Mouse (Mus musculus): ENCODE measurements at regions not wholly inside any gene's neighbourhood (a gene's known extent, or its start where the extent isn't known, plus 50 kb on each side); places are given as distances from the start of the nearest gene placed in this dataset.
A peak's percentile ranks its signal among the peaks of the same experiment; 100 is the strongest.
"Not testable (repeated sequence)": the region's sequence is repeated elsewhere in the genome, so short reads cannot be mapped to it uniquely, and the experiment has no call there.

DNA sequence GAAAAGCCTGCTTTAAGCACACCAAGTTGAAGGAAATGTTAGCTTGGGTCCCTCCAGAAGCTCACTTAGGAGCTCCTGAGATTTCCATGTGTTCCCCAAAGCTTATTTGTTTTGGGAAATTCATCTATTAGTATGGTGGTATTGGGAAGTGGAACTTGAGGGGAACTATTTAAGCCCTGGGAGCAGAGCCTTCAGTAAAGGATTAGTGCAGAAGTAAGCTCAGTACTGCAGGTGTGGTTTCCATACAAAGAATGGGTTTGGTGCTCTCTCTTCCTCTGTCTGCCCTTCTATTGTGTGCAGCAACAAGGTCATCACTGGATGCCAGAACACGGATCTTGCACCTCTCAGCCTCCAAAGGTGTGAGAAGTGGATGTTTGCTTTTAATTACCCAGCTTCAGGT is 57.2 kb downstream of the Foxa2 start:
- DNase-seq: no peak

- peak in 1 of 2 experiments; percentile 1 for DNase-seq
Observed at GRCm38 (mm10) chr2:147988586-147988985, 58.2 kb downstream of the Foxa2 start.

GRCm38 (mm10) chr2:147985261-147985575 is 61.6 kb downstream of the Foxa2 start:
- DNase-seq: no peak

DNA sequence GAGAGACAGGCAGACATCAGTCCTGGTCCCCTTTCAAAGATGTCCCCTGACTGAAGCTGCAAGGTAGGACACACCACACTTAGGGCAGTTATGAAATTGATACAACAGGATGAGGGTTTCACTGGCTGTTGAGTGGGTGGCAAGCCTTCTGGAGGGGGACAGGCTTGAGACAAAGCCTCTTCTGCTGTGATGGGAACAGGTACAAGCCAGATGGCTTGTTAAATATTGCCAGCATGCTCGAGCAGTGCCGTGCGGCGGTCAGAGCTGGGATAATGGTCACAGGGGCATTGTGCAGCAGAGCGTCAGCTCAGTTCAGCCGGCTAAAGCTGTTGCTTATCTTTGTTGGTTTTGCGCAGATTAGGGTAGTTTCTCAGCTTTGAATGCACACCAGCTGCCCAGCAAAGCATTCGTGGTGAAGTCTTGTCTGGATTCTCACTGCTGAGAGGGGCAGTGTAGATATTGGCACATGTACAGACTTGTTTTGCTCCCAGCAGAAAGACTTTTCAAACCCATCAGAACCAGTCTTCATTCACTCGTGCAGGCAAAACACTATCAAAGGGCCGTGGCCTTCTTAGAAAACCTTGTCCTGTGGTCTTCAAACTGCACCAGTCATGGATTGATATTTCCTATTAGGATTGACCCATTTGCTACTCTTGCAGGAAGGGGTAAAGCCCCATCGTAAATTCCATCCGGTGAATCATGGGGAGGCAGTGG is 62.1 kb downstream of the Foxa2 start:
- DNase-seq: peak; percentile 30 to 65

DNA sequence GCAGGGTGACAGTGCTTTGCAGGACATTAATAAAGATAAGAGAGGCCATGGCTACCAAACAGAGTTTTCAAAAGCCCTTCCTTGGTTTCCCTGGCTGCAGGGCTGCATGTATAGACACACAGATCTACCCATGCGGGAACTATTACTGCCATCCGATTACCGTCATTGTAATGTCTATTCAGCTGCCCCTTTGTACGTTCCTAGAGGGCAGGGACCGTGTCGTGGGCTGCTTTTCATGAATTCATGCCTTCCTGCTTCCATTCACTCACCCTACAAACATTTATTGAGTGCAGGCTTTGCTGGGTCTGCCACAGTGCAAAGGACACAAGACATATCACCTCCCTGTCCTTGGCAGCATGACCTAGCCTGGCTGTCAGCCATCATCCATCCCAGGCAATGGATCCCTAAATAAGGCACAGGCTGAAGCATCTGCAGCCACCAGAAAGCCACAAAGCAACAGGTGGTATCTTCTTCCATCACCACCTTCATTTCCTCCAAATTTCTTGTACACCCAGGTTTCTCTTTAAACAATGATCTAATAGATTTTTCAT is 65.8 kb downstream of the Foxa2 start:
- DNase-seq: no peak

- no peak for DNase-seq
Observed at GRCm38 (mm10) chr2:147980408-147980807, 66.4 kb downstream of the Foxa2 start.

- no peak for DNase-seq
Observed at GRCm38 (mm10) chr2:147979660-147980364, 67.0 kb downstream of the Foxa2 start.

- no peak for DNase-seq
Observed at GRCm38 (mm10) chr2:147979001-147979400, 67.8 kb downstream of the Foxa2 start.

DNA sequence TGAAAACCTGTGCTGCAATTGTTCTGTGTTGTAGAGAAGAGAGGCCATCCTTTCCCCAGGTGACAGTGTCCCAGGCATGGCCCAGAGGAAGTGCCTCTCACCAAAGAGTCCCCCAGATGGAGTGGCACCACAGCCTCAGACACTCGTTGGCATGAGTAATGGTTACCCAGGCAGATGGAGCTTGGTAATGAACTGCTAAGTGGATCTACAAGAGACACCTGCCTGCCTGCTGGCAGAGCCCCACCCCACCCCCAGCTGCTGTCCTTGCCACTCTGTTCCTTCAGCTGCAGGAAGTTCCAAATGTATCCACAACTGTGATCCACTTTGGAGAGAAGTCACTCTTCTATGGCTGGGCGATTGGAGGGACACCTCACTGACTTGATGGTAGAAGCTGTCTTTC is 72.0 kb downstream of the Foxa2 start:
- no peak for DNase-seq

- DNase-seq: peak; percentile 39 to 42
Observed at GRCm38 (mm10) chr2:147968671-147969070, 78.1 kb downstream of the Foxa2 start.

DNA sequence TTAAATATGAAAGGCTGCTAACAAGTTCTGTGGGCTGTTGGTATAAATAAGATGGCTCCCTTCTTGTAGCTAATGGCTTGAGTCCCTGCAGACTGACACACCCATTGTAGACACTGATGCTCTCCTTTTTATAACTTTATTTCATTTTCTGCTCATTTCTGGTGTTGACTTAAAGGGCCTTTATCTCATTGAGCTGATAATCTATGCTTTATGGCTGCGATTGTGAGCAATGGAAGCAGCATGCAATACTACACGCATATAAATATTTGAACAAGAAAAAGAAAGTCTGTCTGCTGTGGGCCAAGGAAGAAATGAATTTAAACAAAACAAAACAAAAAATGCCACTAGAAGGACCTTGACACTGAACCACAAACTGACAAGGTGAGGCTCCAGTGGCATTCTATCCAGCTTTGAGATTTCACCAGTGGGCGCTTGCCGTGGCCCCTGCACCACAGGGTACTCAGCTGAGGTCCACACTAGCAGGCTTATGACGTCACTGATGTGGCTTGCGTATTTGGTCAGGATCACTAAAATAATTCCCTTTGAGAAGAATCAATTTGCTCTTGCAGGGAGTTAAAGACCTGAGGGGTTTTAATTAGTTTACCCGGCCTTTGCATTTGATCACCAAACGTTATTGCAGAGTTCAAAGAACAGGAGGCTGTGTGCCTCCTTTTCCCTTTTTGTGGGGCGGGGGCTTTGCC is 78.8 kb downstream of the Foxa2 start:
- DNase-seq: no peak

DNA sequence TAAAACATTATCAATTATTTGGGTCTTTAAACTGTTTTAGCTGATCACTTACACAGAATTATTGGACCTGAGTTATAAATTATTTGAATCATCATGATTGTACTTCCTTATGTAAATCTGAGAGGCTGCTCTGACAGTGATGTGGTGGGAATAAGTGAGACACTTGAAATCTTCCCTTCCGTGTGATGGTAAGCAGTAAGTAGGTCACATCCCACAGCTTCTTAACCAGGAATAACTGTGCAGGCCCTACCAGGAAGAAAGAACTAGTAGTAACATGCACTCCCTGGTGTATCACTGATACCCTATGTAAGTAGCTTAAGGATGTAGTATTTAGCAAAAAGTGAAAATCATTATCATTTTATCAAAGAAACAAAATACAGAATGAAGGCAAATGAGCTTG is 83.5 kb downstream of the Foxa2 start:
- DNase-seq: not testable (repeated sequence)

GRCm38 (mm10) chr2:147961633-147962032 is 85.1 kb downstream of the Foxa2 start:
- no peak for DNase-seq

GRCm38 (mm10) chr2:147954183-147954582 is 92.6 kb downstream of the Foxa2 start:
- no peak for DNase-seq

- DNase-seq: no peak
Observed at GRCm38 (mm10) chr2:147951233-147951632, 95.5 kb downstream of the Foxa2 start.

DNA sequence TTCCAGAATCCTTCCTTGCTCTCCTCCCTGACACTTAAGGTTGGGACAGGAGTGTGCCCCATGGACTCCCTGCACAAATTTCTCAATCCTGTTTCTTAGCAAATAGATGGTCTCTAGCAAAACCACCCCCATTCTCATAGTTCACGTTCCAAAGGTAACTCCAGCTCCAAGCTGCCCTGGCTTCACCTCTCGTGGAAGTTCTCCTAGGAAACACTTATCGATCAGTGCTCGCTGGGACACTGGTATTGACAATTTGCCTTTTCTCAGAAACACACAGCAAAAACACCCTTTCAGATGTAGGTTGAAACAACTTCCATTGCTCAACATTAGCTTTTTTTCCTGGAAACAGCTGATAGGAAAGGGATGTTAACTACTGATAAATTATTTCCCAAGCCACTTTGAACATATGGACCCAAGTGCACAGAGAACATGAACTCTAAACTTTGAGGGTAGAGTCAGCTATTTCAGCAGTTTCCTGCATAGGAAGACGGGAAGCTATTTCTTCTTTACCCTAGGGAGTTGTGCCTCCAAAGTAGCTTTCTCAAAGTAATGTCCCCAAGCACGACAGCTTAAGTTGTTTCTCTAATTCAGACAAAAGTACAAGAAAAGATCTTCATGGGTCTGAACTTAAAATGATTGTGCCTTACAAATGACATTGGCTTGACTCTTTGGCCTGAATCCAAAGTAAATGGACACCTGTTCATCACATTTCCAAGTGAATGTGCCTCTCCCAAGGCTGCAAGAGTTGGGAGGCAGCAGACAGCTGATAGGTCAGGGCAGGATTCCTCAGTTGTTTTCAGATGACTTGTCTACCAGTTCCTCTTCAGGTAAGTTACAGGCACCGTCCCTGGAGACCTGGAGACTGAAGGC is 102.4 kb downstream of the Foxa2 start:
- DNase-seq: no peak

GRCm38 (mm10) chr2:147942591-147942990 is 104.2 kb downstream of the Foxa2 start:
- DNase-seq: peak; percentile 14 to 17

DNA sequence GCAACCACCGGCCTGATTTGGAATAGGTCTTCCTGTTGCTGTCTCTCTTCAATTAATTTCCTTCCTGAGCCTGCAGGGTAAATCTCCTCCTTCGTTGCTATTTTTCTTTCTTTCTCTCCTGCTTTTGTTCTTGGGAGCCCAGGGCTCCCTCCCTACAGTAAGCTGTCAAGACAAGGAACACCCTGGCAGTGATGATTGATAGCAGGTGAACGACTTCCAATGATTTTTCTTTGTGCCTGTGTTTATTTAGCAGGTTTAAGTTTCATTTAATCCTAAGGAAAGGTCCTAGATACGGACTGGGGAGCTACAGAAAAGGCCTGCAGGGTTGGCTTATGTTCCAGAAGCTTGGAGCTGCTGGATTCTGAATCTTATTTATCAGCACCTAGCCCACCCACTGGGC is 105.5 kb downstream of the Foxa2 start:
- DNase-seq: no peak

DNA sequence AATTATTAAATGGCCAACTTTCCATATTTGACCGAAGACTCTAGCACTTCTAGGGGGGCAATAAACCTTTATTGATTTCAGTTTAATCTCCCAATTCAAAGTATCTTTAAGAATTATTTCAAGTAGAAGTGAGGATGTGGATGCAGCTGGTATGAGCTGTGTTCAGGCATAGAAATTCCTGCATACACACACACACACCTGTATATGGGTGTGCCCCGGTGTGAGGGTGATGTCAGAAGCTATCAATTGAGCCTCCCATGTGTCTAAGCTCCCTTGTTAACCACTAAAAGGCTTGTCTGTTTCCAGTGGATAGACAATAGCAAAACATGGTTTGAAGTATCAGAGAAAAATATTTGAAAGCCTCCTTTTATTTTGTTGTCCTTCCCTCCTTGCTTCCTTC is 114.3 kb downstream of the Foxa2 start:
- DNase-seq: no peak

- DNase-seq: no peak
Observed at GRCm38 (mm10) chr2:147929031-147929711, 117.6 kb downstream of the Foxa2 start.

DNA sequence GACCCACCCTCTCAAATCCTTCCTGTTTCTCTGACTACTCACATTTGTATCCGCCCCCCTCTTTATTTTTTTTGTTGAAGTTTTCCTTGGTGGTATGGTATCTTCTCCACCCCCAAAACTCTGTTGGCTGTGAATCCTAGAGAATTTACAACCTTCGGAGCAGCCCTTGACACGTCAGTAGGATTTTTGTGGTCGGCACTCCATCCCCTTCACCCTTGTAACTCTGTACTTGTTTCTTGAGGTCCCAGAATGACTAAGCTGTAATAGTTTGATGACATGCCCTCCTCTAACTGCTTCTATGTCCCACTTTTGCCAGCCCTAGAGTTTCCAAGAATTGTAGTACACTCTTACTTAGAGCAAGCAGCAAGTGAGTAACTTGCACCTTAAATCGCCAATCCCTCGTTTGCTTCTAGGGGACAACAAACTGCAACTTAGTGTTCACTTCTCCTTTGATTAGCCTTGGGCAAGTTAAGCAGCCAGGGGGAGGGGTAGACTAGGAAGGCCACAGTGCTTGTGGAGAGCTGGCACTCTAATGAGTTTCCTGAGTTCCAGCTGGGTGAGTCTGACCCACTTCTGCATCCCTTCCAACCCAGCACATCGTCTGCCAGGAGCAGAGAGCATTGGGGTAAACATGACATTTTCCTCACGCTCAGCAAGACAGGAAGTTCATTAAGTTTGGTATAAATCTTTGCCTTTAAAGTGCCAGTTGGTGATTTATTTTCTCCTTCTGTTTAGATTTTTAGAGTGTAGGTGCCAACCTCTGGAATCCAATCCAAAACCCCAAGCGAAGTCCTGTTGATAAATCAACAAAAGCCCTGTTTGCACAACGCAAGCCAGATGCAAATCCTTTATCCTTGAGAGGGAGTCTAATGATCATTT is 118.7 kb downstream of the Foxa2 start:
- DNase-seq: peak; percentile 78 to 80
